Mouse (Mus musculus) ES-CJ7 (cell line): ENCODE measurements around the gene Gcdh.

Experiments
- DNase-seq: peaks from one replicate; pipeline ENCODE4 v3.0.0; 2011; ENCODE audit warnings: low read depth, low spot score

Gcdh gene

DNA sequence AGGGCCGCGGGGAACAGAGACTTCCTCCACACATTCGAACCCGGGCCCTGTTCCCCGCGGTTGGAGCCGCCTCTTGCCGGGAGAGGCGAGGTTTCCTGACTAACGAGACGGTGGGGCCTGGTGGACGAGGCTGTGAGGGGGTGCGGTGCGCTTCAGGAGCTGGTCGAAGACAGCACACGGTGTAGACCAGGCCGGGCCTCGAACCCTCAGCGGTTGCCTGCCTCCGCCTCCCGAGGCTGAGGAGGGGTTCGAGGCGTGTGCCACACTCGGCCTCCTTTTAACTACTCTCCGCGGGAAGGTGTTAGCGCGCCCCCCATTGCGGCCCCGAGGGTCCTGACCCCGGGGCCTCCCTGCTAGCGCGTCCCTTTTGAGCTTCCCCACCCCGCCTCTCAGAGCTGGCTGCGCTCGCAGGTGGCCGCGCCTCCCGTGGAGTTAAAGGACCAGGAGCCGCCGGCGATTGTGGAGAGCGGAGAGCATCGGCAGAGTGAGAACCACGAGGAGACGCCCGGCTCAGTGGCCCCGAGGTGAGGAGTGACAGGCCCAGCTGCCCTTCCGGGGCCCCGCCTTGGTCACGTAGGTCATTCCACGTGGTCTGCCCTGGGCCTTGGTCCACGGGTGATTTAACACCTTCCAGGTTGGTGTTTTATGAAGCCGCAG lies 21.3 kb downstream of the Gcdh start:
- peak; percentile 63 for DNase-seq

DNA sequence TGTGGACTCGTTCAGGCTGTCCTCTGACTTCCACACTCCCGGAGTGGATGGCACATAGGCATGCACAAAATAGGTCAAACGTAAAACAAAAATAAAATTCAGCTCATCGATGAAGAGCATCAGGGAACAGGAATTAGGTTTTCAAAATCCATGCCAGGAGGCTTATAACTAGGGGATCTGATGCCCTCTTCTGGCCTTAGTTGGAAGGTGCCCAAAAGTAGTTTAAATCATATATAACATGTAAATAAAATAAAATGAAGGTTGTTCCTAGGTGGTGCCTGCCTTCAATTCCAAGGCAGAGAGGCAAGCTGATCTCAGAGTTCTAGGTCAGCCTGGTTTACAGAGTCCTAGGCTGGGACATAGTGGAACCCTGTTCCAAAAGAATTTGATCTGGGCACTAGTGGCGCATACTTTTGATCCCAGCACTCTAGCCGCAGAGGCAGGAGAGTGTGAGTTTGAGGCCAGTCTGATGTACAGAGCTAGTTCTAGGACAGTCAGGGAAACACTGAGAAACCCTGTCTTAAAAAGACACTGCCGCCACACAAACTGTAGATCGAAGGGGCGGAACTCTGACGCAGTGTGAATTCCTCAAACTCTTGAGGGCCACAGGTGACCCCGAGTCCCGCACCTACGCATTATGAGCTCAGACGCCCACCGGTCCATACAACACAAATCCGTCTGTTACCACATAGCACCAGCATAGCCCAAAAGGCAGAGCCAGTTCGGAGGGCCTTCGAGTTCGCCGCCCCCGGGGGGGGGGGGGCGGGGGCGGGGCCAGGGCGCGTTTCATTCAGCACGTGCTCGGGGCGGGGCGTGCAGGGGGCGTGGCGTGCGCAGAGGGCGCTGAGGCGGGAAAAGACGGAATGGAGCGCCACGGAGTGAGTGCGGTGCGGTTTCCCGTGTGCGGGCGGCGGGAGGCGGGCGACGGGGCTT lies 22.1 kb downstream of the Gcdh start, which contains the start of gene Syce2:
TSS of gene Syce2 (plus strand) at position 736 of the 933 bp plus-strand sequence.
- DNase-seq, result peak; percentile 86

DNA sequence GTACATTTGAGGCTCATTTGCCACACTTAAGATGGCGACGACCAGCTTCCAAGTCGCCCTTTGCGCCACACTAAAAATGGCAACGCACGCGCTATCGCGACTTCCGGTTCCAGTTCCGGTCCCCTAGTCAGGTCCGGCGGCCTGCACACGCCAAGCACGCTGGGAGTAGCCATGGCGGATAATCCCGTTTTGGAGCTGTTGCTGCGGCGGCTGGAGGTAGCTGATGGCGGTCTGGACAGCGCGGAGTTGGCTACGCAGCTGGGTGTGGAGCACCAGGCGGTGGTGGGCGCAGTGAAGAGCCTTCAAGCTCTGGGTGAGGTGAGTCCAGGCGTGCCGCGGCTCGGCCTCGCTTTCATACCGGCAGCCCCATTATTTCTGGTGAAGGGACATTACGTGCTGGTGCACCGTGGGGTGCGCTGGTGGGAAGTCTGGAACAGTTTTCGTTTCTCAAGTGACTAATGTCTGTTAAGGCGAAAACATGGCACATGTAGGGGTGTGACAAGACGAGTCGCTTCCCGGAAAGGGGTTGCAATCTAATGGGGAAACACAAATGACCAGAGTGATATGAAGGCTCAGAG lies 36.8 kb downstream of the Gcdh start, which contains the start of gene Farsa:
TSS of gene Farsa (plus strand) at position 126 of the 578 bp plus-strand sequence.
- peak; percentile 97 for DNase-seq

DNA sequence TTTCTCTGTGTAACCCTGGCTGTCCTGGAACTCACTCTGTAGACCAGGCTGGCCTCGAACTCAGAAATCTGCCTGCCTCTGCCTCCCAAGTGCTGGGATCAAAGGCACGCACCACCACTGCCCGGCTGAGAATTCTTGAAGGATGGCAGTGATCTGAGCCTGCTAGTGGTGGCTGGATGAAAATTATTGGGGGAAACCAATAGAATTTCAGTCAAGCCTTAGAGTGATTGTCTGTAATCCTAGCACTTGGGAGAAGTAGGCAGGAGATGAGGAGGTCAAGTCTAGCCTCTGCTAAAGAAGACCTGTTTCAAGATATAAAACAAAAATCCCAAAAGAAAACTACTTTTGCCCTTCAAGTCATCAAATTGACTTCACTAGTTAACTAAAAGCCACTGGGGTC lies 37.3 kb downstream of the Gcdh start:
- no peak for DNase-seq

DNA sequence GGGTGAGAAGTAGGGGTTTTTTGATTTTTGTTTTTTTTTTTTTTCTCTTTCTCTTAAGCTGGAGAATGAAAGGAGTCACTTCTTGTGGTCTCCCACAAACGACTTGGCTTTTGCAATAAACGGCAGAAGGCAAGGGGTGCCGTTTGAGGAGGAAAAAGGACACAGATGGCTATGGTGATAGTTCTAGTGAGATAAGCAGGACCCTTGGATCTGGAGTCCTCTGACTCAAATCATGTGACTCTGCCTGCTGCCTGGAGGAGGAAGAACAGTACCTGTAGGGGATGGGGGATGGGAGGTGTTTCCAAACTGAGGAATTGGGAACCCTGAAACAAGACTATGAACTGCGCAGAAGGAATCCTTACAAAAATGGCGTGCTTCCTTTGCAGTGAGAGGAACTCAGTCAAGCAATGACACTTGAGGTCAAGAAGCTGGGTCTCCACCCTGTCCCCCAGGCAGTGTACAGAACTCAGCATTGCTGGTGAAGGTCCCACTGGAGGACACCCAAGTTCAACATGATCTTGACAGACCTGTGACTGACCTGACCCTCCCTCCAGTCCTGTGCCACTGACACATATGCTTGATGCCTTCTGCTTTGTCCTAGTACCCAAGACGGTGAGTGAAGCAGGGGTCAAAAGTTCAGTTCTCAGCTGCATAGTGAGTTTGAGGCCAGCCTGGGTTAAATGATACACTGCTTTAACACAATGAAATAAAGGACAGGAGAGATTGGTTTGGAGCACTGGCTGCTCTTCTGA lies 45.9 kb downstream of the Gcdh start:
- peak; percentile 76 for DNase-seq

DNA sequence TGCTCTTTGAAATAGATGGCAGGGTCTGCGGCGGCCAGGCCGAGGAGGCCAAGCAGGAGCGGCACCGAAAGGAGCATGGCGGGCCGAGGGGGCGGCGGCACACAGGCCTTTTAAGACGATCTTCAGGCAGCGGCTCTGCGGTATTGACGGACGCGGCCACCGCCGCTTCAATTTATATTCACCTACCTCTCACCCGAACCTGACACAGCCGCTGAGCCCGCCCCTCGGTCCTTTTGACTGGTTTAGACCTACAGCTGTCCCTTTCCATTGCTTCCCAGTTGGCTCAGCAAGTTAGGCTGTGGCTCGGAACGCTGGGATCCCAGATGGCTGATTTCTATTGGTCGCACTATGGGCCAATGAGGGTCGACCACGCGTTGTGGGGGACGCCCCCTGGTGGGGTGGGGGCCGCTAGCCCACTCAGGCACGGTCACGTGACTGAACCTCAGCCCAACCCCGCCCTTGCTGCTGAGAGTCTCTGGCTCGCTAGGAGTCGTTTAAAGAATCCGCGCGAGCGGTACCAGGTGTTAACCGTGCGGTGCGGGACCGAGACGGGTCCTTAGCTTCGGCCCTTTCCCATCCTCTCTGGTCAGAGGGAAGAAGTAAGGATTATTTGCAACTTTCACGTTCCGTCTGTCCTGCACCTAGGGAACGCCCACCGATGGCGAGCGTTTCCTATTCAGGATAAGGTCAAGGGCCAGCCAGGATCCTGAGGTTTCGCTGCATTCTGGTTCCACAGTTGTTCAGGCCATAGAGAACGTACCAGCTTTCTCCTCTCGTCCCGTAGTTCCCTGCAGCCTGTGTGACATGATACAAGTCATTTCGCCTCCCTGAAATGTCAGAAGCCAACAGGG lies 46.8 kb downstream of the Gcdh start, which contains the start of gene Calr:
TSS of gene Calr (minus strand) at position 213 of the 851 bp plus-strand sequence.
- peak; percentile 100 for DNase-seq

DNA sequence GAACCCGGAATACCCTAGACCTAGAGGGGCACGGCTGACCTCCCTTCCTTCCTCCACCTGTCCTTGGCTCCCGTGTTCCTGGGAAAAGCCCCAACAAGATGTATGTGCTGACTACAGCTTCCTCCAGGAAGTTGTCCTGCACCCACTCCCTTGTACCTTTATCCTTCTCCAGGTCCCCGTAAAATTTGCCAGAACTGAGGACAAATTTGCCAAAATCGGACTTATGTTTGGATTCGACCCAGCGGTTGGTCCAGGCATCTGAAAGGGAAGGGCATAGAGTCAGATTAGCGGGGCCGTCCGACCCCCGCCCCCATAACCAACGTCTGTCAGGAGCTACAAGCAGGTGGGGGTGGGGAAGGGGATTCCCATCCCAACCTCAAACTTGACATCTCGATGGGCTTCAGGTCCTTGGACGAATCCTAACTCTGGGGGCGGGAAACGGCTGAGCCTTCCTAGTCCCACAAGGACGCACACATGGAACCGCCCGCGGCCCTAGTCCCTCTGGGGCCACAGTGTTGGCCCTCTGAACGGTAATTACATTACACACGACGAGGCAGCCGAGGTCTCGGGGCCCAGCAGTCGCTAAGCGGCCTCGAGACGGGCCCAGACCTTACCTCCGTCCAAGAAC lies 47.5 kb downstream of the Gcdh start:
- DNase-seq, result peak; percentile 48

DNA sequence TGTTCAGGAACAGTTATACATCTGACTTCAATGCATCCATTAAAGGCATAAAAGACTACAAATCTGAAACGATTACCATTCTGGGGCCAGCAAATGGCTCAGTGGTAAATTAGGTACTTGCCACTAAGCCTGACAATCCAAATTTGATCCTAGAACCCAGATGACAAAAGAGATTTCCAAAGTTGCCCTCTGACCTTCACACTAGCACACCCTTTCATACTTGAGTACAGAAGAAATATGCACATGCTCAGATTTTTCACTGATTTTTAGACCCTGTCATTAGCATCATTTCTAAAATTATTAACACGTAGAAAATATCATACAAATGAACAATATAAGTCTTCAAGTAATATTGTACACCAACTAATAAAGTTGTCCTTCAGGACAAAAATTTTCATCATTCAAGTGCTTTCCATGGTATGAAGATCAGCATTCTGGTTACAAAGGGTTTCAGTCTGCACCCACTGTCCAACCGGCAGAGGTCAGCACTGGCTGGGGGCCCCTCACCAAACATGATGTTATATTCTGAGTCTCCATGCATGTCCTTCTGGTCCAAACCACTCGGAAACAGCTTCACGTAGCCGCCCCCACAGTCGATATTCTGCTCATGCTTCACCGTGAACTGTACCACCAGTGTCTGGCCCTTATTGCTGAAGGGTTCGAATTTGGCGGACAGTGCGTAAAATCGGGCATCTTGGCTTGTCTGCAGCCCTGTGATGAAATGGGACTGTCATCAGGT lies 48.2 kb downstream of the Gcdh start:
- no peak for DNase-seq

DNA sequence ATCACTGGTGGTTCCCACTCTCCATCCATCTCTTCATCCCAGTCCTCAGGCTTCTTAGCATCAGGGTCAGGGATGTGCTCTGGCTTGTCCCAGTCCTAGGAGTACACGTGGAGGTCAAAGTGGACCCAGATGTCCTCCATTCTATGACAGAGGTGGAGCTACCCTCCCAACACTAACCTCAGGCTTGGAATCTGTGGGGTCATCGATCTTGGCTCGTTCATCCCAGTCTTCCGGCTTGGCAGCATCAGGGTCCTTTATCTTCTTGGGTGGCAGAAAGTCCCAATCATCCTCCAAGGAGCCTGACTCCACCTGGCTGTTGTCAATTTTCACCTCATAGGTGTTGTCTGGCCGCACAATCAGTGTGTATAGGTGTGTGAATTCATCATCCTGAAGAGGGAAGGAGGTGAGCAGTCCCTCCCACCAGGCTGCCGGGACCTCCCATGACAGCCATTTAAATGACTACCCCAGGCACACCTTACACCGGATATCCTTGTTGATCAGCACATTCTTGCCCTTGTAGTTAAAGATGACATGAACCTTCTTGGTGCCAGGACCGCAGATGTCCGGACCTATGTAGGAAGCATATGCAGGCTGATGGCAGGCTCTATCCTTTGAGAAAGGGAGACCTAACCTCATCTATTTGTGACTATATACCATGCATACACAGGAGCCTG lies 49.2 kb downstream of the Gcdh start:
- peak; percentile 56 for DNase-seq

DNA sequence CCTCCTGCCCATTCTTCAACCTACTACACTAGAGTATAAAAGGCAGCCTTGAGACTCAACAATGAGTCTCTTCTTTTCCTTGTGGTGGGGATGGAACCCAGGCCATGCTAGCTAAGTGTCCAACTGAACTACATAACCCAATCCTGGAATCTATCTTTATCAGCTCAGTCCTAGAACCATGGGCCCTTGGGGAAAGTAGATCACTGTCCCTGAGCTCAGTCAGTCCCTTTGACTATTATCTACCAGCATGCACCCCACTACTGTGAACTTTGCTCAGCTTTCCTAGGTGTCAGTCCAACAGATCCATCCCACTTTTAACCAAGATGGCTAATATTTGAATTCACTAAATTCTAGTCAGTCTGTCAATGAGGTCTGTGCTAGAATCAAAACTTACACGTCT lies 52.2 kb downstream of the Gcdh start:
- DNase-seq, result no peak

DNA sequence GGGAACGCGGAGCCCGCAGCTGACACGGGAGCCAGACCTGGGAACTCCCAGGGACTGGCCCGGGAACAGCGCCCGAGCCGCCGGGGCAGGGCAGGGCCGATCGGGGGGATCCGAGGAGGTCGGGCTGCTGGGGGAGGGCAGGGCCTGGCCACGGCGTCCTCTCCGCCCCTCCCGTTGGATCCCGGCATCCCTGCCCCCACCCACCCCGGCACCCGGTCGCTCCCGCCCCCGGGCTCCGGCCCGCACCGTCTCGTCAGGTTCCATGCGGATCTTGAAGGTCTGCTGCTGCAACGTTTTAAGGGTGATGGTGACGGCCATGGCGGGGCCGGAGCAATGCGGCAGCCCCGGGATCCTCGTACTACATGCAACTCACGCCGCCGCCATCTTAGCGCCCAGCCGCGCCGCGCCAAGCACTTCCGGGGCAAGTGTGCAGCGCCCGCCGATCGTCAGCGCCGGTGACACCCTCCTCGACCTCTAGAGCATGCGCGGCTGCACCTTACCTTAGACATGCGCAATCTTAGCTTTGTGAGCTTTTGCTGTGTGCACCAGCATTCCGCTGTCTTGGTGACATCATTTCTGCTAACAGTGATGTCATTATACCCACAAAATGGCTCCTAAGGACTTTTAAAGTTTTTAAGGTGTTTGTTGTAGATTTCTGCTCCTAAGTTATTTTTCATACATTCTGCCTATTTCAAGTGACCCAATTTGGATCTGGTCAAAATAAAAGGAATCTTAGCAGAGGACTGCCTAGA lies 53.3 kb downstream of the Gcdh start, which contains the start of gene Rad23a:
TSS of gene Rad23a (minus strand) at position 418 of the 752 bp plus-strand sequence.
- DNase-seq, result peak; percentile 100

DNA sequence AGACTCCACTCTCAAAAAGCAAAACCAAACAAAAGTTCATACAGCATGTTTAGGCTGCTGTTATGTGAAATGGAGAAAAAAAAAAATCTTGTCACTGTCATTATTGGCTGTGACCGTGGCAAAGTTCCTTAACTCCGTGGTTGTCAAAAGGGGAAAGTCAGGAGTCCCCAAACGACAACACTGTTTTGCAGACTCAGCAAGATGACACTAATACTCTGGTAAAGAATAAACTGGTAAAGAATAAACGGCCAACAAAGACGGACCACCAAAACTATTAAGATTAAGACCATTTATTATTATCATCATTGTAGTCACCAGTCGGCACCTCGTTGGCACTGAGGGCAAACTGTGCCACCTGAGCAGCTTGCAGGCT lies 53.9 kb downstream of the Gcdh start:
- DNase-seq, result no peak

DNA sequence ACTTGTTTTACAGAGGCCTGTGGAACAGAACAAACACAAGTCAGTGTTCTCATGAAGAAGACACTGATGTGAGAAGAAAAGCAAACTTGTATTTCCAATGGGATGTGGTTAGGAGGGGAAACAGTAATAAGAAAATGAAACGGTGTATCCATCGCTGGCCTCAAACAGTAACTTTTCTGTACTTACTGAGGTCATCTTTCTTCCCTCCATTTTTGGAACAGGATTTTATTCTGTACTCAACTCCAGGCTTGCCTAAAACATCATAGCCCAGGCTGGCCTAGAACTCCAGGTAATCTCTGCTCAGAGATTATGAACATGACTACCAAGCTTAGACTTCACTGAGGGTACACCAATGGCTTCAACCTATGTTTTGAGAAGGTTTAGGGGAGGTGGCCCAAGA lies 54.3 kb downstream of the Gcdh start:
- no peak for DNase-seq

DNA sequence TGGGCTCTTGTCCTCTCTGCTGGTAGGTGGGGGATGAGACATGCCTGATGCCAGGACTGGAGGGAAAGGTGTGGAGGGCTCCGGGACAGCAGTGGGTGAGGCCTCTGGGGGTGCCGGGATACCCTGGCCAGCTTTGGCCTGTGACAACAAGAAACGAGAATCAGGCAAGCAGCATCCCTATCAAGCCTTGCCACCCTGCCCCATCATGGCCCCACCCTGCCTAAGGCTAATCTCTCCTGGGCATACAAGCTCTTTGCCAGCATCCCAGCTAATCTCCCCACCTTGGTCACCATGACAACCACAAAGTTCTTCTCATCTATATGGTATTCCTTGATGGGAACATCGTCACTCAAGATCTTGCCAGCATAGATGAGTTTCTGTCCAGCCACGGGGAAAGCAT lies 55.2 kb downstream of the Gcdh start:
- no peak for DNase-seq

DNA sequence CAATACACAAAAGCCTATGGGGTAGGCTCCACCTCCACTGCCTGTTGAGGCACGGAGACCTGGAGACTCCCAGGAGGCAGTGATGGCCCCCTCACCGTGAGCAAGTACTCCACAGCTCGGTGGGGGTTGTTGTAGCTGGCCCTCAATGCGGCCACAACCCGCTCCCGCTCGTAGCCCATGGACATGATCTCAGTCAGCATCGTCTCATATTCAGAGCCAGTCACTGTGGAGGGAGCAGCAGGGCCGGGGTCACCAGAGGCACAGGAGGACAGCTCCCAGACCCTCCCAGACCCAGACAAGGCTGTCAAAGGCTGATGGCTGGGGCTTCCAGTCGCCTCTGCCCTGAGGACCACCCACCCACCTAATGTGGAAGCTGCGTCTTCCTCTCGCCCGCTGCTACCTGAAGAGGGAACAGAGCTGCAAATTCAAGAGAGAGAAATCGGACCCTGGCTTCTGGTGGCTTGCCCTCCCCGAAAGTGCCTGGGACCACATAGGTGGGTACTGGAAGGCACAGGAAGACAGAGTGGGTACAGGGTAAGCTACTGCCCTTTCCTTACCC lies 55.7 kb downstream of the Gcdh start:
- DNase-seq, result no peak

DNA sequence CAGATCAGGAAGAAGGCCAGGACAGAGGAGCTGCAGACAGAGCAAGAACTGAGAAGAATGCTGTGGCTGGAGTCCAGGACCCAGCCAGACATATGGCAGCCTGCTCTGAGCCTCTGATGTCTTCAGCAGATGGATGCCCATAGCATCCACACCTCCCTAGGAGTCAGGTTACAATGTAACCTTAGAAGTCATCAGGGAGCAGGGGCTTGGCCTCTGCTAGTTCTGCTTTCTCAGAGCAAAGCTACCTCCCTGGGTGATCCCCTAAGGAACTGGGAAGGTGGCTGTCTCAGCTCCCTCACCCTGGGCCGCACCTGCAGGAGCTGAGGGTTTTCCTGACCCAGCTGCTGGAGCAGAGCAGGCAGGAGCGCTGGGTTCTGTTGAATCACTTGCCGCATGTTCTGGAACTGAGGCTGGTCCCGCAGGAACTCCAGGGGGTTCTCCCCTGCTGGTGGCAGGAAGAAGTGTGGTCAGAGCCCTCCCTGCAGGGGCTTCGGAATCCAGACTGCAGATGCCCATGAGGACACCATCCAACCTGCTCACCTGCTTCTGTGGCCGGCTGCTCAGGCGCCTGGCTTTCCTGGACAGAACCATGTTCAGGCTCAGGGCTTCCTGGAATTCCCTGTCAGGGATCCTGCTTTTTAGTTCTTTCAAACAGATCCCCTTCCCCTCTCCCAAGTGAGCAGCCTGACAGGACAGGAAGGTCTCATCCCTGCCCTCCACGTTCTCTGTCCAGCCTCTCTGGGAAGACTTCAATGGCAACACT lies 56.4 kb downstream of the Gcdh start:
- peak; percentile 61 for DNase-seq
